Mouse (Mus musculus): ENCODE data around the gene Nos1ap. TPM values are rescaled to one million over a fixed set of nuclear protein-coding genes. Genes with fewer than 3 reads are reported as not detected.

The Nos1ap gene
- polyA plus RNA-seq, 1 experiment from 2014 or later = 13.0 TPM

GRCm38 (mm10) chr1:170545286-170545685, 44.4 kb downstream of the Nos1ap start:
- Histone ChIP-seq H3K4me1 (ENCODE audit: control insufficient read depth, insufficient read depth, low read length) (no peaks in the 10 kb centered on the region), H3K9me3 (replicated peaks; ENCODE audit: control insufficient read depth, low read length) (no peaks in the 10 kb centered on the region), H3K36me3 (ENCODE audit: control insufficient read depth, insufficient read depth, low read length) (no peaks in the 10 kb centered on the region), H3K4me2 (ENCODE audit: low read depth, low read length) (no peak overlapping the region), H3K27me3 (ENCODE audit: control insufficient read depth, insufficient read depth, low read length) (no peaks in the 10 kb centered on the region), H3K27ac (ENCODE audit: low read length) (no peak overlapping the region), H3K4me3 (replicated peaks; ENCODE audit: low read length) (no peak overlapping the region), H3K9ac (ENCODE audit: low read length) (no peak overlapping the region)
- 87% methylated on average over 6 of the region's 6 CpGs for WGBS
- ATAC-seq (ENCODE audit: insufficient read depth, low FRiP score) = no peak

DNA sequence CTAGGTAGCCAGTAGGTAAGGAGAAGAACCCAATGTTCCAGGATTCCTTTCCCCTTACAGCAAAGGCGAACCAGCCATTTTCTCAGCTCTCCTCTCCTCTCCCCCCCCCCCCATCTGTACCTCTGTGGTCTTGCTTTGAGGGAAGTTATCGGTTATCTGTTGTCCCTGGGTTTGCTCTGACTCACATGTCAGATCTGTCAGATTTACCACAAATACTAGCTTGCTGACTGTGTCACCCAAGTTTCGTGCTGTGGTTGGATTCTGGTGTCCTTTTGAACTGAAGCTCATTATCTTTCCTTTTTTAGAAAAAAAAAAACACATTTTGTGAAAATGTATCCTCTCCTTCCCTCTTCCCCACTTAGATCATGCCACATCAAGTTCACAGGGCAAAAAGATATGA, 50.2 kb downstream of the Nos1ap start:
- H3K9ac ChIP-seq (ENCODE audit: low read length) = no peak overlapping the region
- ATAC-seq (ENCODE audit: insufficient read depth, low FRiP score) = no peak
- H3K4me3 ChIP-seq (replicated peaks; ENCODE audit: low read length) = no peak overlapping the region
- 82% methylated on average over 3 of the region's 3 CpGs for WGBS
- H3K4me1 ChIP-seq (ENCODE audit: control insufficient read depth, insufficient read depth, low read length) = no peaks in the 10 kb centered on the region
- no peaks in the 10 kb centered on the region for H3K36me3 ChIP-seq (ENCODE audit: control insufficient read depth, insufficient read depth, low read length)
- no peaks in the 10 kb centered on the region for H3K9me3 ChIP-seq (replicated peaks; ENCODE audit: control insufficient read depth, low read length)
- H3K27ac ChIP-seq (ENCODE audit: low read length) = no peak overlapping the region
- no peaks in the 10 kb centered on the region for H3K27me3 ChIP-seq (ENCODE audit: control insufficient read depth, insufficient read depth, low read length)
- H3K4me2 ChIP-seq (ENCODE audit: low read depth, low read length) = no peak overlapping the region

GRCm38 (mm10) chr1:170538481-170539061, 51.1 kb downstream of the Nos1ap start:
- ATAC-seq (ENCODE audit: insufficient read depth, low FRiP score) = no peak
- 77% methylated on average over 9 of the region's 9 CpGs for WGBS
- no peak overlapping the region for H3K4me3 ChIP-seq (replicated peaks; ENCODE audit: low read length)
- no peak overlapping the region for H3K4me2 ChIP-seq (ENCODE audit: low read depth, low read length)
- no peaks in the 10 kb centered on the region for H3K9me3 ChIP-seq (replicated peaks; ENCODE audit: control insufficient read depth, low read length)
- no peak overlapping the region for H3K9ac ChIP-seq (ENCODE audit: low read length)
- H3K27ac ChIP-seq (ENCODE audit: low read length) = no peak overlapping the region
- no peaks in the 10 kb centered on the region for H3K36me3 ChIP-seq (ENCODE audit: control insufficient read depth, insufficient read depth, low read length)
- no peaks in the 10 kb centered on the region for H3K27me3 ChIP-seq (ENCODE audit: control insufficient read depth, insufficient read depth, low read length)
- H3K4me1 ChIP-seq (ENCODE audit: control insufficient read depth, insufficient read depth, low read length) = no peaks in the 10 kb centered on the region

DNA sequence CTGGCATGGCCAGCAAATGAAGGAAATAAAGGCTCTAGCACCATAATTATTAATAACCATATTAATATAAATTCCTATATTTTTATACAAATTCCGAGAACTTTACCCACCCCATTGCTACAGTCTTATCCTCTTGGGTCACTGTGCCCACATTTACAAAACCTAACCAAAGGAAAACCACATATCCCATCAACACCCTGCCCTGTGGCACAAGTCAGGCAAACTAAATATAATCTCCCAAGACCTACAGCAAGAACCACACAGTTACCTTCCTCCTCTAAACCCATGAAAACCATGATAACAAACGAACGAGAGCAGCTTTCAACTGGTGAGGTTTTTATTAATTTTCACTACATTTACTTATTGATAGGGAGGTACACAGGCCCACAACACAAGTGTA, 53.3 kb downstream of the Nos1ap start:
- Histone ChIP-seq H3K4me3 (replicated peaks; ENCODE audit: low read length) (no peak overlapping the region), H3K9ac (ENCODE audit: low read length) (no peak overlapping the region), H3K27ac (ENCODE audit: low read length) (no peak overlapping the region), H3K9me3 (replicated peaks; ENCODE audit: control insufficient read depth, low read length) (no peaks in the 10 kb centered on the region), H3K36me3 (ENCODE audit: control insufficient read depth, insufficient read depth, low read length) (no peaks in the 10 kb centered on the region), H3K4me2 (ENCODE audit: low read depth, low read length) (no peak overlapping the region), H3K4me1 (ENCODE audit: control insufficient read depth, insufficient read depth, low read length) (no peaks in the 10 kb centered on the region), H3K27me3 (ENCODE audit: control insufficient read depth, insufficient read depth, low read length) (no peaks in the 10 kb centered on the region)
- WGBS = 82% methylated on average over 3 of the region's 3 CpGs
- no peak for ATAC-seq (ENCODE audit: insufficient read depth, low FRiP score)

- Histone ChIP-seq H3K9me3 (replicated peaks; ENCODE audit: control insufficient read depth, low read length) (no peaks in the 10 kb centered on the region), H3K4me2 (ENCODE audit: low read depth, low read length) (no peak overlapping the region), H3K4me1 (ENCODE audit: control insufficient read depth, insufficient read depth, low read length) (no peaks in the 10 kb centered on the region), H3K9ac (ENCODE audit: low read length) (no peak overlapping the region), H3K4me3 (replicated peaks; ENCODE audit: low read length) (no peak overlapping the region), H3K27me3 (ENCODE audit: control insufficient read depth, insufficient read depth, low read length) (no peaks in the 10 kb centered on the region), H3K36me3 (ENCODE audit: control insufficient read depth, insufficient read depth, low read length) (no peaks in the 10 kb centered on the region), H3K27ac (ENCODE audit: low read length) (no peak overlapping the region)
- no peak for ATAC-seq (ENCODE audit: insufficient read depth, low FRiP score)
- WGBS = 72% methylated on average over 2 of the region's 2 CpGs
These were observed 54.4 kb downstream of the Nos1ap start for GRCm38 (mm10) chr1:170535221-170535620.

GRCm38 (mm10) chr1:170531286-170531685, 58.4 kb downstream of the Nos1ap start:
- Histone ChIP-seq H3K4me2 (ENCODE audit: low read depth, low read length) (no peak overlapping the region), H3K4me1 (ENCODE audit: control insufficient read depth, insufficient read depth, low read length) (no peaks in the 10 kb centered on the region), H3K27ac (ENCODE audit: low read length) (no peak overlapping the region), H3K9ac (ENCODE audit: low read length) (no peak overlapping the region), H3K36me3 (ENCODE audit: control insufficient read depth, insufficient read depth, low read length) (no peaks in the 10 kb centered on the region), H3K9me3 (replicated peaks; ENCODE audit: control insufficient read depth, low read length) (no peaks in the 10 kb centered on the region), H3K27me3 (ENCODE audit: control insufficient read depth, insufficient read depth, low read length) (no peaks in the 10 kb centered on the region), H3K4me3 (replicated peaks; ENCODE audit: low read length) (no peak overlapping the region)
- 91% methylated on average over 2 of the region's 2 CpGs for WGBS
- ATAC-seq (ENCODE audit: insufficient read depth, low FRiP score) = no peak

DNA sequence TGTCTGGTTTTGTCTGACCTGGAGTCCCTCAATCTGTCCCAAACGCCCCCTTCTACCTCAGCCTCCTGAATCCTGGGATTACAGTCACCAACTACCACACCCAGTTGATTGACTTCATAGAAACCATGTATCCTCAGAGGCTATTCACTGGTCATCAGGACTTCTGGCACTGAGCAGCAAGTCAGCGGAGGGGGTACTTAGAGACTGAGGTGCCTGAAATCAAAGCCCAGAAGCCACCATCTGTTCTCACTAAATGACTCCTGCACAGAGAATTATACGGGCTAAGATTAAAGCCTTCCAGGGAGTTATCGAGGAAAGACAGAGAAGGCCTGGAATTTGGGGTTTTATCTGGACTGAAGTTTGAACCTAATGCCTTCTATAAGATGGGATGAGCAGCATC, 59.2 kb downstream of the Nos1ap start:
- no peak overlapping the region for H3K27ac ChIP-seq (ENCODE audit: low read length)
- H3K4me1 ChIP-seq (ENCODE audit: control insufficient read depth, insufficient read depth, low read length) = no peaks in the 10 kb centered on the region
- no peaks in the 10 kb centered on the region for H3K36me3 ChIP-seq (ENCODE audit: control insufficient read depth, insufficient read depth, low read length)
- no peaks in the 10 kb centered on the region for H3K27me3 ChIP-seq (ENCODE audit: control insufficient read depth, insufficient read depth, low read length)
- WGBS = 81% methylated on average over 4 of the region's 4 CpGs
- H3K9ac ChIP-seq (ENCODE audit: low read length) = no peak overlapping the region
- no peak overlapping the region for H3K4me3 ChIP-seq (replicated peaks; ENCODE audit: low read length)
- ATAC-seq (ENCODE audit: insufficient read depth, low FRiP score) = no peak
- H3K9me3 ChIP-seq (replicated peaks; ENCODE audit: control insufficient read depth, low read length) = no peaks in the 10 kb centered on the region
- H3K4me2 ChIP-seq (ENCODE audit: low read depth, low read length) = no peak overlapping the region

- Histone ChIP-seq H3K9me3 (replicated peaks; ENCODE audit: control insufficient read depth, low read length) (no peaks in the 10 kb centered on the region; the same call in 1 of the 2 replicates), H3K27me3 (ENCODE audit: control insufficient read depth, insufficient read depth, low read length) (no peaks in the 10 kb centered on the region), H3K9ac (ENCODE audit: low read length) (no peak overlapping the region), H3K4me3 (replicated peaks; ENCODE audit: low read length) (no peak overlapping the region), H3K36me3 (ENCODE audit: control insufficient read depth, insufficient read depth, low read length) (no peaks in the 10 kb centered on the region), H3K27ac (ENCODE audit: low read length) (no peak overlapping the region), H3K4me1 (ENCODE audit: control insufficient read depth, insufficient read depth, low read length) (peaks cover 5% of the 10 kb centered on the region; the same call in 1 of the 2 replicates), H3K4me2 (ENCODE audit: low read depth, low read length) (no peak overlapping the region)
- WGBS = 84% methylated on average over 5 of the region's 5 CpGs
- ATAC-seq (ENCODE audit: insufficient read depth, low FRiP score) = no peak
These were observed 66.8 kb downstream of the Nos1ap start for GRCm38 (mm10) chr1:170522891-170523290.

DNA sequence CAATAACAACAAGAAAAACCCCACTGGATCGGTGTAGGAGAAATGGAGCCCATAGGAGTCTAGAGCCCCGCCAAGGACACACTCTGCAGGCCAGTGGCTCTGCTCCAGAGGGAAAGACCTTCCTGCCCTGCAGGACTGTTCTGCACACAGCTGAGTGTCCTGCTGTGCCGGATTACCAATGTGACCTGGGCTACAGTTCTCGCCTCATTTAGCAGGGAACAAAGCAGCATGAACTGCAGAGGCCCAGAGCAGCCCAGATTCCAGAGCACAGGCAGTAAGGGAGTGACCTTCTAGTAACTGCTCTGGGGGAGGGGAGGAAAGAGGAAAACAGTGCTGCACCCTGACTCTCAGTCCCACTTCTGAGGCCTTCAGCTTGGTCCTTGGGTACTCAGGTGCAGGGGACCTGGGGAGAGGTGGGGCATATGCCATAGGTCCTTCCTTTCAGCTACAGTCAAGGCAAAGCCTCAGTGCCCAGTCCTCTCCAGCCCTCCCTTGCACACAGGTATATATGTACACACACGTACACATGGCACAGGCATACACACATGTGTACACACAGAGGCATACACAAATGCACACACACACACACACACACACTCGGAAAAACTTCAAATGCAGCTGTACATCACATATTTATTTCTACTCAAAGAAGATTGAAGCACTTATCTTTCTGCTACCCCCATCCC, 68.0 kb downstream of the Nos1ap start:
- Histone ChIP-seq H3K4me3 (replicated peaks; ENCODE audit: low read length) (no peak overlapping the region), H3K9ac (ENCODE audit: low read length) (no peak overlapping the region), H3K9me3 (replicated peaks; ENCODE audit: control insufficient read depth, low read length) (no peaks in the 10 kb centered on the region; the same call in 1 of the 2 replicates), H3K36me3 (ENCODE audit: control insufficient read depth, insufficient read depth, low read length) (no peaks in the 10 kb centered on the region), H3K4me1 (ENCODE audit: control insufficient read depth, insufficient read depth, low read length) (peaks cover 5% of the 10 kb centered on the region; the same call in 1 of the 2 replicates), H3K4me2 (ENCODE audit: low read depth, low read length) (no peak overlapping the region), H3K27ac (ENCODE audit: low read length) (no peak overlapping the region), H3K27me3 (ENCODE audit: control insufficient read depth, insufficient read depth, low read length) (no peaks in the 10 kb centered on the region)
- ATAC-seq (ENCODE audit: insufficient read depth, low FRiP score) = peak; percentile 47; the same call in 1 of the 2 replicates
- 63% methylated on average over 6 of the region's 6 CpGs for WGBS

All from stomach, embryonic 16.5 days (tissue).